Mouse (Mus musculus) embryonic fibroblast, embryonic 13.5 days (primary cell): ENCODE measurements around the gene Abhd16b.

ENCODE experiments used
- CTCF ChIP-seq: IDR thresholded peaks from 2 replicates; pipeline ENCODE4 v1.5.1; 2011; ENCODE audit warnings: mild to moderate bottlenecking, control low read depth, low read length, moderate library complexity, borderline replicate concordance; ENCODE audit not compliant: insufficient read depth
- POLR2A ChIP-seq: IDR thresholded peaks from 2 replicates; pipeline ENCODE4 v1.6.1; 2011; ENCODE audit warnings: low read depth, mild to moderate bottlenecking, control low read depth, low read length, moderate library complexity

GRCm38 (mm10) chr2:181487338-181488277 lies 5.4 kb upstream of the Abhd16b start:
- TF ChIP-seq POLR2A (no peak), CTCF (no peak)
